In genomic region chr5:107360054-107360730, GRCm38 (mm10) we compare ENCODE assay signal across 9 mouse cellular contexts. TPM values are rescaled to one million over a fixed set of nuclear protein-coding genes. Genes with fewer than 3 reads are reported as not detected.
A peak's percentile ranks its signal among the peaks of the same experiment; 100 is the strongest.
DNase-seq lines count a peak whose midpoint lies in the region; ATAC-seq and TF ChIP-seq lines count a peak whose summit lies in the region.
"Had no signal": no experiment of that assay in that cellular context is flagged by ENCODE, and none has a peak within 500 bp of the region (broad histone marks: within the 10 kb centered on the region; RNA-seq: fewer than 3 reads in every experiment).

No protein-coding gene starts in this region.

- peak overlapping the region; percentile 60 for H3K9ac ChIP-seq in embryonic facial prominence, embryonic 11.5 days (replicated peaks; ENCODE audit: low read length)
- peak overlapping the region; percentile 56 for H3K9ac ChIP-seq in hindbrain, postnatal 0 days (replicated peaks; ENCODE audit: low read length)
- H3K9ac ChIP-seq in midbrain, embryonic 13.5 days (replicated peaks) = peak overlapping the region; percentile 68

- ATAC-seq in embryonic facial prominence, embryonic 11.5 days (replicated peaks; ENCODE audit: insufficient number of reproducible peaks, low FRiP score, low TSS enrichment, low read depth) = no peak
- ATAC-seq in hindbrain, postnatal 0 days = 0 out of 2 replicates have a peak, but pooled peaks have one; percentile 18
- peak; percentile 29 for ATAC-seq in midbrain, embryonic 13.5 days

- H3K4me1 ChIP-seq in lung, adult 2 months (ENCODE audit: control insufficient read depth, insufficient read depth, low read length) = no peaks in the 10 kb centered on the region
- no peaks in the 10 kb centered on the region for H3K4me1 ChIP-seq in embryonic facial prominence, embryonic 11.5 days (ENCODE audit: control insufficient read depth, insufficient read depth, low read length)
- H3K4me1 ChIP-seq in hindbrain, postnatal 0 days (ENCODE audit: insufficient read depth, low read length) = no peaks in the 10 kb centered on the region
- H3K4me1 ChIP-seq in midbrain, embryonic 13.5 days (replicated peaks) = peaks cover 5% of the 10 kb centered on the region

- DNase-seq in lung, adult 2 months = no peak
- no peak for DNase-seq in lung, postnatal 25 days (ENCODE audit: low spot score)
- DNase-seq in embryonic facial prominence, embryonic 11.5 days (ENCODE audit: low spot score) = peak; percentile 38
- peak; percentile 32 for DNase-seq in hindbrain, postnatal 0 days (ENCODE audit: low spot score)
- DNase-seq in spleen, adult 12 weeks (ENCODE audit: low spot score) = no peak
- no peak for DNase-seq in natural killer cell, adult 2 months (ENCODE audit: low spot score in 2 of 2)
- no peak for DNase-seq in gastrocnemius, postnatal 14 days

- no peaks in the 10 kb centered on the region for H3K27me3 ChIP-seq in embryonic facial prominence, embryonic 11.5 days (ENCODE audit: control insufficient read depth, insufficient read depth, low read length)
- H3K27me3 ChIP-seq in hindbrain, postnatal 0 days (ENCODE audit: insufficient read depth, low read length) = no peaks in the 10 kb centered on the region
- no peaks in the 10 kb centered on the region for H3K27me3 ChIP-seq in midbrain, embryonic 13.5 days

- no peaks in the 10 kb centered on the region for H3K9me3 ChIP-seq in embryonic facial prominence, embryonic 11.5 days (replicated peaks; ENCODE audit: control insufficient read depth, low read length)
- no peaks in the 10 kb centered on the region for H3K9me3 ChIP-seq in hindbrain, postnatal 0 days (ENCODE audit: low read length)
- H3K9me3 ChIP-seq in midbrain, embryonic 13.5 days = no peaks in the 10 kb centered on the region

- H3K27ac ChIP-seq in embryonic facial prominence, embryonic 11.5 days (replicated peaks; ENCODE audit: low read depth, low read length) = peak overlapping the region; percentile 60; the same call in 1 of the 2 replicates
- peak overlapping the region; percentile 70; the same call in 1 of the 2 replicates for H3K27ac ChIP-seq in hindbrain, postnatal 0 days
- peak overlapping the region; percentile 71 for H3K27ac ChIP-seq in midbrain, embryonic 13.5 days

- TF ChIP-seq CTCF in lung, adult 2 months (IDR thresholded peaks at IDR 0.05; ENCODE audit: insufficient read depth, low read length) = no peak
- no peak for TF ChIP-seq CTCF in hindbrain, postnatal 0 days (IDR thresholded peaks at IDR 0.05; ENCODE audit: low read depth)

- H3K4me2 ChIP-seq in embryonic facial prominence, embryonic 11.5 days (ENCODE audit: low read depth, low read length) = peak overlapping the region; percentile 48
- peak overlapping the region; percentile 54 for H3K4me2 ChIP-seq in hindbrain, postnatal 0 days (ENCODE audit: low read depth, low read length)
- peak overlapping the region; percentile 58 for H3K4me2 ChIP-seq in midbrain, embryonic 13.5 days (replicated peaks)

- H3K36me3 ChIP-seq in embryonic facial prominence, embryonic 11.5 days (replicated peaks; ENCODE audit: control insufficient read depth, insufficient read depth, low read depth, low read length) = no peaks in the 10 kb centered on the region
- H3K36me3 ChIP-seq in hindbrain, postnatal 0 days (ENCODE audit: insufficient read depth, low read length) = no peaks in the 10 kb centered on the region
- no peaks in the 10 kb centered on the region for H3K36me3 ChIP-seq in midbrain, embryonic 13.5 days

- WGBS in lung, adult 2 months = 30% methylated on average over 9 of the region's 9 CpGs
- 23% methylated on average over 9 of the region's 9 CpGs for WGBS in embryonic facial prominence, embryonic 11.5 days
- 10% methylated on average over 9 of the region's 9 CpGs for WGBS in hindbrain, postnatal 0 days
- WGBS in midbrain, embryonic 13.5 days = 13% methylated on average over 9 of the region's 9 CpGs

- H3K4me3 ChIP-seq in lung, adult 2 months (replicated peaks; ENCODE audit: extremely low read depth, low read depth, low read length) = peak overlapping the region; percentile 87
- peak overlapping the region; percentile 58 for H3K4me3 ChIP-seq in embryonic facial prominence, embryonic 11.5 days (ENCODE audit: low read depth, low read length)
- peak overlapping the region; percentile 59 for H3K4me3 ChIP-seq in hindbrain, postnatal 0 days (ENCODE audit: low read length)
- H3K4me3 ChIP-seq in midbrain, embryonic 13.5 days (replicated peaks) = peak overlapping the region; percentile 55

- no peak for TF ChIP-seq POLR2A in lung, adult 2 months (IDR thresholded peaks at IDR 0.05; ENCODE audit: borderline replicate concordance, extremely low read depth, low read depth, low read length)

- intact Hi-C loops in gastrocnemius, postnatal 14 days (cut with DNase I; ENCODE audit: low total_unique reads) = no loop called here

RNA-seq across cellular contexts. Expression of gene Brdt, which starts 29.2 kb away (rescaled TPM):
- 0.71 and 1.1 TPM in 2 replicates for polyA plus RNA-seq in lung, adult 2 months (2012; rRNA removed)
- 2.5 and 3.2 TPM in 2 replicates for polyA plus RNA-seq in embryonic facial prominence, embryonic 11.5 days (2014; fragmentation: Nextera tagmentation; extraction: Ambion mirVana)
- total RNA-seq in hindbrain, postnatal 0 days (2014; rRNA removed) = 4.8 and 5.1 TPM in 2 replicates
- polyA plus RNA-seq in hindbrain, postnatal 0 days (2015; fragmentation: Nextera tagmentation; extraction: Ambion mirVana) = 3.8 and 4.7 TPM in 2 replicates
- polyA plus RNA-seq in midbrain, embryonic 13.5 days (2015; fragmentation: Nextera tagmentation; extraction: Ambion mirVana) = 1.5 and 1.7 TPM in 2 replicates
- total RNA-seq in gastrocnemius, postnatal 14 days (2021) = 1 to 10 TPM; 2.4 TPM
- total RNA-seq: common myeloid progenitor, adult 5-6 weeks had no signal

RNA-seq across cellular contexts. Expression of gene Ephx4, which starts 42.3 kb away (rescaled TPM):
- polyA plus RNA-seq in lung, adult 2 months (2012; rRNA removed) = 1.9 and 2.0 TPM in 2 replicates
- polyA plus RNA-seq in embryonic facial prominence, embryonic 11.5 days (2014; fragmentation: Nextera tagmentation; extraction: Ambion mirVana) = 0.49 and 1.3 TPM in 2 replicates
- 1.8 and 8.1 TPM in 2 replicates for total RNA-seq in hindbrain, postnatal 0 days (2014; rRNA removed)
- polyA plus RNA-seq in hindbrain, postnatal 0 days (2015; fragmentation: Nextera tagmentation; extraction: Ambion mirVana) = 5.5 and 5.9 TPM in 2 replicates
- polyA plus RNA-seq in midbrain, embryonic 13.5 days (2015; fragmentation: Nextera tagmentation; extraction: Ambion mirVana) = 0.77 and 1.1 TPM in 2 replicates
- 1 to 10 TPM; 1.4 to 1.7 TPM for total RNA-seq in gastrocnemius, postnatal 14 days (2021)
- total RNA-seq: common myeloid progenitor, adult 5-6 weeks had no signal

Comparison
In these comparisons a context has a peak if more than half of its experiments do, and no peak if none do; other contexts are left out.
1. DNase-seq: peak in embryonic facial prominence, embryonic 11.5 days (single experiment) and hindbrain, postnatal 0 days (single experiment); none in lung, adult 2 months (single experiment), lung, postnatal 25 days (single experiment), spleen, adult 12 weeks (single experiment), natural killer cell, adult 2 months (0 of 2) and gastrocnemius, postnatal 14 days (single experiment).
2. Peak in every context shown above with its lines, with median percentiles within 50 percentile points of each other: H3K4me3 ChIP-seq, H3K27ac ChIP-seq, H3K4me2 ChIP-seq and H3K9ac ChIP-seq.